Mouse (Mus musculus): ENCODE data around the gene Olfr1416.

Gene Olfr1416

GRCm38 (mm10) chr1:92431420-92431819 lies 53.5 kb downstream of the Olfr1416 start:
- DNase-seq = no peak

DNA sequence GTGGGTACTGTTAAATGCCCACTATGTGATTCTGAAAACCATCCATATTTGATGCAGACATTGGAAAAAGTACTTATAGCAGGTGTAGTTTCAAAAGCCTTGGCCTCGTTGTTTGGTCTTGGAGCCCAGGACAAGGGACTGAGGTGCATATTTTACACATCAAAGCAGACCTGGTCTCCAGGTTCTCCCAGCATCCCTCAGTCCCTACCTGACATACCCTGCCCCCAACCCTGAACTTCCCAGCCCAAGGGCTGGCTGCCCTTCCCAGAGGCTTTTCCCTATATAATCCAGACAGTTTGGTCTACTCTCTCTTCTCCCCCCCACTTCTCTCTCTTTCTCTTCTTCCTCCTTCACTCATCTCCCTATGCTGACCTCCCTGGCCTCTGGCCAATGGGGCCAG lies 53.9 kb downstream of the Olfr1416 start:
- DNase-seq = no peak

Data from thymus, postnatal 36 days (tissue).